Mouse (Mus musculus) stomach, postnatal 0 days (tissue): ENCODE data around the gene Ythdf1. TPM values are rescaled to one million over a fixed set of nuclear protein-coding genes. Genes with fewer than 3 reads are reported as not detected.
A peak's percentile ranks its signal among the peaks of the same experiment; 100 is the strongest.

Source experiments
- ATAC-seq: fragments of 200-750 bp; cut with Nextera tagmentation; 2 replicates; pipeline ENCODE4 v1.8.0; 2017; ENCODE audit not compliant: low FRiP score, low TSS enrichment
- DNase-seq: peaks from one replicate; pipeline ENCODE4 v3.0.0-alpha.2; 2016; ENCODE audit warnings: low spot score
- H3K27ac ChIP-seq: fragments of 300-500 bp; sonication (generic); replicated peaks from 2 replicates; pipeline ENCODE4 v1.5.1; 2014; ENCODE audit warnings: mild to moderate bottlenecking, control low read depth
- H3K27me3 ChIP-seq: fragments of 300-500 bp; sonication (generic); 2 replicates; pipeline ENCODE4 v1.6.1; 2014; ENCODE audit warnings: low read length; ENCODE audit not compliant: control insufficient read depth, insufficient read depth
- H3K36me3 ChIP-seq: fragments of 300-500 bp; sonication (generic); 2 replicates; pipeline ENCODE4 v1.6.1; 2014; ENCODE audit warnings: low read length, mixed read lengths; ENCODE audit not compliant: control insufficient read depth, insufficient read depth
- H3K4me1 ChIP-seq: fragments of 300-500 bp; sonication (generic); replicated peaks from 2 replicates; pipeline ENCODE4 v1.6.1; 2014; ENCODE audit warnings: antibody characterized with exemption; ENCODE audit not compliant: control insufficient read depth, insufficient read depth
- H3K4me2 ChIP-seq: fragments of 300-500 bp; sonication (generic); replicated peaks from 2 replicates; pipeline ENCODE4 v1.6.1; 2014; ENCODE audit warnings: low read depth, mild to moderate bottlenecking, control low read depth, moderate library complexity
- H3K4me3 ChIP-seq: fragments of 300-500 bp; sonication (generic); 2 replicates; pipeline ENCODE4 v1.5.1; 2014; ENCODE audit warnings: low read depth, low read length, control low read depth
- H3K9ac ChIP-seq: fragments of 300-500 bp; sonication (generic); 2 replicates; pipeline ENCODE4 v1.6.1; 2014; ENCODE audit warnings: mild to moderate bottlenecking, low read length, control low read depth, mixed read lengths
- H3K9me3 ChIP-seq: fragments of 300-500 bp; sonication (generic); 2 replicates; pipeline ENCODE4 v1.6.1; 2016; ENCODE audit warnings: low read length; ENCODE audit not compliant: control insufficient read depth
- CTCF ChIP-seq: IDR thresholded peaks from 2 replicates; pipeline ENCODE4 v1.5.1; 2016; ENCODE audit warnings: antibody characterized with exemption, low read depth, mild to moderate bottlenecking, moderate library complexity
- EP300 ChIP-seq: optimal IDR thresholded peaks from 2 replicates; pipeline ENCODE3; 2016; ENCODE audit warnings: antibody characterized with exemption
- WGBS: fragments of 180-500 bp; shearing (Covaris S2); extraction: QIAGEN DNeasy Blood & Tissue Kit; methylation state at CpG from one replicate; pipeline ENCODE4 v1.1.7; 2014; 5-methylcytosine and 5-hydroxymethylcytosine counted together
- polyA plus RNA-seq: library from polyadenylated mRNA; unstranded; fragments of >200 nt; fragmentation: Nextera tagmentation; extraction: Ambion mirVana; gene quantifications from 2 replicates; pipeline ENCODE4 v1.2.1, GENCODE M21; 2015

Gene Ythdf1
- polyA plus RNA-seq, 1 experiment from 2014 or later: 26.2 TPM

DNA sequence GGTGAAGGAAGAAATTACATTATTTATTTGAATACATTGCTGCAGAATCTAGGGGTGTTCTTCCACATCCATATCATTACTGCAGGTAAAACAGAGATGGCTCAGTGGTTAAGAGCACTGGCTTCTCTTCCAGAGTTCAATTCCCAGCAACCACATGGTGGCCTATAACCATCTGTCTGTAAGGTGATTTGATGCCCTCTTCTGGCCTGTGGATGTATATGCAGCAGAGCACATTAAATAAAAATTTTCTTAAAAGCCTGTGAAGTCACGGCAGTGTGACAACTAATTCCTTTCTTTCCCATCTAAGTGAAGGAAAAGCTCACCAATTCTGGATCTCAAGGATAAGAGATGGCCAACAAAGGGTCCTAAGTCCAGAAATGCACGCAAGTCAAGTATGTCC lies 18.7 kb downstream of the Ythdf1 start:
- Histone ChIP-seq H3K9me3 (no peaks in the 10 kb centered on the region), H3K9ac (no peak overlapping the region), H3K27me3 (no peaks in the 10 kb centered on the region), H3K27ac (no peak overlapping the region), H3K4me3 (no peak overlapping the region), H3K4me2 (no peak overlapping the region), H3K4me1 (no peaks in the 10 kb centered on the region), H3K36me3 (no peaks in the 10 kb centered on the region)
- DNase-seq (no peak), ATAC-seq (no peak)
- TF ChIP-seq CTCF (peak; percentile 71), EP300 (no peak)
- WGBS: 46% methylated on average over 2 of the region's 2 CpGs

- DNase-seq: no peak
- no peak for TF ChIP-seq EP300
- no peak for TF ChIP-seq CTCF
- H3K27ac ChIP-seq: no peak overlapping the region
- H3K4me2 ChIP-seq: no peak overlapping the region
- H3K9ac ChIP-seq: no peak overlapping the region
- peaks cover 17% of the 10 kb centered on the region; the same call in 1 of the 2 replicates for H3K27me3 ChIP-seq
- H3K4me1 ChIP-seq: peaks cover 8% of the 10 kb centered on the region; the same call in 1 of the 2 replicates
- H3K4me3 ChIP-seq: no peak overlapping the region
- H3K9me3 ChIP-seq: no peaks in the 10 kb centered on the region
- H3K36me3 ChIP-seq: no peaks in the 10 kb centered on the region
- WGBS: 80% methylated on average over 6 of the region's 6 CpGs
- ATAC-seq: no peak
Observed at GRCm38 (mm10) chr2:180897857-180898256, 22.9 kb downstream of the Ythdf1 start.

DNA sequence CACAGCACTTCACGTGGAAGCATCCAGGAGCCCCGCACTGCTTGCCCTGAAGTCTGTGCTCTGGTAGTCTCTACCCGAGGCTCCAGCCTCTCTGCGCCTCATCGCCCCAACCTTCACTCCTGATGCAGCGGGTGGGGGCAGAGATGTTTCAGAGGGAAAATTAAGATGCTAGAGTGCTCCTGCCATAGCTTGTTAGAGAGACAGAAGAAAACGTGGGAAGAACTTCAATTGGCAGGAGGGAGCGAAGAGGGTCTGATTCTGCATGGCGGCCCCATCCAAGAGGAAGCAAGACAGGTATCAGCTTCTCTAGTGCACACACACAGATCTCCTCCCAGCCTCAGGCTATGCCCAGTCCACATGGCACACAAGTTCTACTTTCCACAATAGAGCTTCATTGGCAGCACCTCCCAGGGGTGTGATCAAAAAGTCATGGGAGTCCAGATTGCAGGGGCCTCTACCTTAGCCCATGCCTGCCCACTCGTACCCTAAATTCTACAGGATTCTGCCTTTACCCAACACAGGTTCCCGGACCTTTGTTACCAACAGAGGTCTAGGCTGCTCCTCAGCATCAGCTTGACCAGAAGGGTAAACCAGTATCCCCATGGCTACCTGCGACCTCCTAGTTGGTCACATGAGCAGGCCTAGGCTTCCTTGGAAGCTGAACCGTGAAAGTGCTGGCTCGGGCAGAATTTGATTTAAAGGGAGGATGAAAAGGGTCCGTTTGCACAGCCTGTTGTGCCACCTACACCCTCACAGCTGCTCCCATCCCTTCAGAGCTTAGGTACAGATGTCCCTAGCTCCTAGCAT lies 23.7 kb downstream of the Ythdf1 start:
- no peaks in the 10 kb centered on the region for H3K36me3 ChIP-seq
- no peak overlapping the region for H3K27ac ChIP-seq
- H3K4me2 ChIP-seq: no peak overlapping the region
- no peak overlapping the region for H3K9ac ChIP-seq
- TF ChIP-seq EP300 (no peak), CTCF (no peak)
- H3K4me1 ChIP-seq: peaks cover 8% of the 10 kb centered on the region; the same call in 1 of the 2 replicates
- ATAC-seq (no peak), DNase-seq (no peak)
- H3K4me3 ChIP-seq: no peak overlapping the region
- WGBS: 74% methylated on average over 15 of the region's 15 CpGs
- H3K27me3 ChIP-seq: peaks cover 23% of the 10 kb centered on the region; the same call in 1 of the 2 replicates
- no peaks in the 10 kb centered on the region for H3K9me3 ChIP-seq

DNA sequence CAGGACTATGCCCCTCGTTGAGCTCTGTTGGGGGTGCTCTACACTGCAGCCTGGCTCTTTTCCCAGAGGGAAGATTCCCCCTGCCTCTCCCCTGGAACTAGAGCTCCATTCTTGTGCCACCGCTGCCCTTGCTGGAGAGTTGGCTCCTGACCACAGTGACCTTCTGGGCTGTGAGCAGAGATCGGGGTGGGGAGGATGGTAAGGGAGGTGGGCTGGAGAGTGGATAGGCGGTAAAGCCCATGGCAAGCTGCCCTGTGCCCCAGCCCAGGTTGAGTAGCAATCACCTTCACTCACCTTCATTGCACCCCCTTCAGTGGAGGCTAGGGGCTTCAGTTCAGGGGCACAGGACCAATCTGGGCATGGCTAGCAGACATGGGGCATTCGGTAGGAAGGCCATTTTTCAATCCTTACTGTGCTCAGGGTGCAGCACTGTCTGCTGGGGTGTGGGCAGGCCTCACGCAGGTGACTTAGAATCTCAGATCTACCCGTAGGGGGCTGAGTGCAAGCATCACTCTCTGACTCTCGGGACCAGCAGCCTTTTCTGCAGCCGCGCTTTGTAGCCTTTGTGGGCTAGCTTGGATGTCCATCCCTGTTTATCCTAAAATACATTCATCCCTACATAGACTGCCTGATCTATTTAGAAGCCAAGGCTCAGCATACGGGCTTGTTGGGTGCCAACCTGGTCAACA lies 24.8 kb downstream of the Ythdf1 start:
- WGBS: 75% methylated on average over 11 of the region's 11 CpGs
- TF ChIP-seq EP300: no peak
- no peak for TF ChIP-seq CTCF
- Histone ChIP-seq H3K9ac (no peak overlapping the region), H3K27me3 (peaks cover 30% of the 10 kb centered on the region; the same call in 1 of the 2 replicates), H3K4me1 (peaks cover 8% of the 10 kb centered on the region; the same call in 1 of the 2 replicates), H3K27ac (no peak overlapping the region), H3K9me3 (no peaks in the 10 kb centered on the region), H3K36me3 (no peaks in the 10 kb centered on the region), H3K4me2 (no peak overlapping the region), H3K4me3 (no peak overlapping the region)
- ATAC-seq (no peak), DNase-seq (no peak)

DNA sequence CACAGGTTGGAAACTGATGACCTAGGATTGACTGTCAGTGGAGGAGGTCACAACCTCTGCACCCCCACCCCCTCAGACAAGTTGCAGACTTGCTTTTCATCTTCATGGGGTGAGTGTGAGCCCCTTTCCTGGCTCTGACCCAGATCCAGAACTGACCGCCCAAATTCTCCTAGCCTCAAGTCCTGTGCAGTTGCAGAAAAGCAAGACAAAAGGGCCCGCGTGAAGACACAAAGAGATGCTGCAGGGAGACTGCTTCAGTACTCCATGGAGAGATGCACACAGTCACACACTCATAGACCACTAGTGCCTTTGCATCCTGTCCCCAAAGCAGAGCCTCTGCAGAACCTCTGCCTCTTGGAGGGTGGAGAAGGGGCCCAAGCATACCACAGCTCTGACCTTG lies 25.4 kb downstream of the Ythdf1 start:
- H3K9me3 ChIP-seq: no peaks in the 10 kb centered on the region
- H3K4me3 ChIP-seq: no peak overlapping the region
- ATAC-seq (no peak), DNase-seq (no peak)
- H3K4me2 ChIP-seq: no peak overlapping the region
- H3K27me3 ChIP-seq: peaks cover 33% of the 10 kb centered on the region; the same call in 1 of the 2 replicates
- H3K4me1 ChIP-seq: peaks cover 8% of the 10 kb centered on the region; the same call in 1 of the 2 replicates
- TF ChIP-seq EP300 (no peak), CTCF (no peak)
- H3K27ac ChIP-seq: no peak overlapping the region
- no peaks in the 10 kb centered on the region for H3K36me3 ChIP-seq
- no peak overlapping the region for H3K9ac ChIP-seq
- 77% methylated on average over 3 of the region's 3 CpGs for WGBS

DNA sequence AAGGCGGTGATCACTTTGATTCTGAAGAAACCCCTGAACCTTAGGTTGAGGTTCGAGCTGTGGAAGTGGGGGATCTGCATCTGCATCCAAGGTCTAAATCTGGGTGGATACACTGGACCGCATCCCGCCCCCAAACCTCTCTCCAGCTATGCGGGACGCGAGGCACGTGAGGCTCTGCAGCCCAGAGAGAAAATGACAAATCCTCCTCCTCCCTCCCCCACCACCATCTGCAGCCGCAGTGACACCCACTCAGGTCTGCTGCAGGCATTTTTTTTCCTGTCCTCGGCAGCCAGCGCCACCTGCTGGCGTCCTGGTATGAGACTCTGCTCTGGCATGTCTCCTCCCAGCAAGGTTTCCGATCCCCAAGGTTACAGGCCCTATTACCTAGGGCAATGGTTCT lies 26.0 kb downstream of the Ythdf1 start:
- TF ChIP-seq EP300 (no peak), CTCF (peak; percentile 79)
- DNase-seq (peak; percentile 69), ATAC-seq (peak; percentile 24; the same call in 1 of the 2 replicates)
- Histone ChIP-seq H3K27ac (no peak overlapping the region), H3K27me3 (peaks cover 36% of the 10 kb centered on the region; the same call in 1 of the 2 replicates), H3K9me3 (no peaks in the 10 kb centered on the region), H3K4me1 (peaks cover 8% of the 10 kb centered on the region; the same call in 1 of the 2 replicates), H3K9ac (no peak overlapping the region), H3K4me2 (no peak overlapping the region), H3K36me3 (no peaks in the 10 kb centered on the region), H3K4me3 (no peak overlapping the region)
- WGBS: 3% methylated on average over 13 of the region's 13 CpGs
